In genomic region chr14:33300591-33300990, GRCm38 (mm10) we compare ENCODE assay signal across 25 mouse cellular contexts.
DNase-seq lines count a peak whose midpoint lies in the region; ATAC-seq lines count a peak whose summit lies in the region.
"Had no signal": no experiment of that assay in that cellular context is flagged by ENCODE, and none has a peak within 500 bp of the region (broad histone marks: within the 10 kb centered on the region; RNA-seq: fewer than 3 reads in every experiment).

No protein-coding gene starts in this region.

- no peak overlapping the region for H3K4me2 ChIP-seq in forebrain, embryonic 12.5 days
- H3K4me2 ChIP-seq in kidney, embryonic 15.5 days: no peak overlapping the region
- H3K4me2 ChIP-seq in midbrain, embryonic 14.5 days (ENCODE audit: low read length): no peak overlapping the region
- H3K4me2 ChIP-seq: forebrain, embryonic 15.5 days; heart, embryonic 11.5 days; hindbrain, embryonic 15.5 days; neural tube, embryonic 13.5 days had no signal

- H3K36me3 ChIP-seq in forebrain, embryonic 10.5 days (replicated peaks): no peaks in the 10 kb centered on the region
- no peaks in the 10 kb centered on the region for H3K36me3 ChIP-seq in forebrain, embryonic 12.5 days (replicated peaks)
- H3K36me3 ChIP-seq in kidney, embryonic 15.5 days: no peaks in the 10 kb centered on the region
- H3K36me3 ChIP-seq in midbrain, embryonic 10.5 days: no peaks in the 10 kb centered on the region
- no peaks in the 10 kb centered on the region for H3K36me3 ChIP-seq in midbrain, embryonic 14.5 days (ENCODE audit: control insufficient read depth, insufficient read depth, low read length)
- H3K36me3 ChIP-seq: forebrain, embryonic 15.5 days; hindbrain, embryonic 15.5 days; neural tube, embryonic 13.5 days had no signal

- no peak for ATAC-seq in forebrain, embryonic 12.5 days (ENCODE audit: low FRiP score)
- ATAC-seq in kidney, embryonic 15.5 days (replicated peaks; ENCODE audit: low FRiP score): no peak
- no peak for ATAC-seq in midbrain, embryonic 14.5 days (ENCODE audit: low FRiP score, low TSS enrichment)
- ATAC-seq: forebrain, embryonic 15.5 days; Patski had no signal

- H3K4me3 ChIP-seq in forebrain, embryonic 10.5 days: no peak overlapping the region
- no peak overlapping the region for H3K4me3 ChIP-seq in forebrain, embryonic 12.5 days (replicated peaks)
- no peak overlapping the region for H3K4me3 ChIP-seq in kidney, embryonic 15.5 days (replicated peaks)
- H3K4me3 ChIP-seq in midbrain, embryonic 10.5 days: no peak overlapping the region
- H3K4me3 ChIP-seq in midbrain, embryonic 14.5 days (replicated peaks; ENCODE audit: low read depth, low read length): no peak overlapping the region
- H3K4me3 ChIP-seq: forebrain, embryonic 15.5 days; gastrocnemius, adult 2 months; hindbrain, embryonic 15.5 days; neural tube, embryonic 13.5 days had no signal

- no peak overlapping the region for H3K9ac ChIP-seq in forebrain, embryonic 12.5 days
- no peak overlapping the region for H3K9ac ChIP-seq in kidney, embryonic 15.5 days
- no peak overlapping the region for H3K9ac ChIP-seq in midbrain, embryonic 14.5 days (replicated peaks; ENCODE audit: low read length)
- H3K9ac ChIP-seq: forebrain, embryonic 15.5 days; hindbrain, embryonic 15.5 days; neural tube, embryonic 13.5 days had no signal

- peaks cover 7% of the 10 kb centered on the region; the same call in 1 of the 2 replicates for H3K27me3 ChIP-seq in forebrain, embryonic 10.5 days (ENCODE audit: poor library complexity, severe bottlenecking)
- H3K27me3 ChIP-seq in forebrain, embryonic 12.5 days: no peaks in the 10 kb centered on the region
- H3K27me3 ChIP-seq in kidney, embryonic 15.5 days: 0 out of 2 replicates have a peak, but pooled peaks cover 2% of the 10 kb centered on the region
- 0 out of 2 replicates have a peak, but pooled peaks cover 10% of the 10 kb centered on the region for H3K27me3 ChIP-seq in midbrain, embryonic 10.5 days (ENCODE audit: low read depth, poor library complexity, severe bottlenecking)
- no peaks in the 10 kb centered on the region for H3K27me3 ChIP-seq in midbrain, embryonic 14.5 days (ENCODE audit: control insufficient read depth, insufficient read depth, low read length)
- H3K27me3 ChIP-seq: forebrain, embryonic 15.5 days; neural tube, embryonic 13.5 days; Patski had no signal

- 50% methylated on average over 2 of the region's 2 CpGs for WGBS in forebrain, embryonic 10.5 days
- 27% methylated on average over 2 of the region's 2 CpGs for WGBS in forebrain, embryonic 12.5 days
- 49% methylated on average over 2 of the region's 2 CpGs for WGBS in kidney, embryonic 15.5 days
- 57% methylated on average over 2 of the region's 2 CpGs for WGBS in midbrain, embryonic 10.5 days
- 26% methylated on average over 2 of the region's 2 CpGs for WGBS in midbrain, embryonic 14.5 days

- DNase-seq in forebrain, embryonic 10.5 days (ENCODE audit: extremely low spot score, low spot score): no peak
- DNase-seq in kidney, postnatal 10 days: peak; percentile 30
- DNase-seq in midbrain, embryonic 10.5 days (ENCODE audit: low spot score): no peak
- DNase-seq in midbrain, embryonic 14.5 days: no peak
- DNase-seq in gastrocnemius, adult 18-20 months (ENCODE audit: low spot score): no peak
- DNase-seq: adrenal gland, postnatal 14 days; cerebellum, adult 11 months; cerebellum, adult 9-11 months; gastrocnemius, adult 2 months; gastrocnemius, postnatal 36 days; heart, adult 18-20 months; heart, postnatal 36 days; liver; lung, adult 18-20 months; lung, postnatal 10 days; right cerebral cortex, postnatal 14 days; thymus, postnatal 4 days had no signal

- H3K27ac ChIP-seq in forebrain, embryonic 10.5 days: peak overlapping the region; percentile 70; the same call in 1 of the 2 replicates
- H3K27ac ChIP-seq in forebrain, embryonic 12.5 days: no peak overlapping the region
- H3K27ac ChIP-seq in kidney, embryonic 15.5 days: no peak overlapping the region
- H3K27ac ChIP-seq in midbrain, embryonic 10.5 days (replicated peaks): peak overlapping the region; percentile 73
- no peak overlapping the region for H3K27ac ChIP-seq in midbrain, embryonic 14.5 days (replicated peaks; ENCODE audit: low read depth, low read length)
- H3K27ac ChIP-seq: forebrain, embryonic 15.5 days; gastrocnemius, adult 2 months; hindbrain, embryonic 15.5 days; kidney, postnatal 0 days; neural tube, embryonic 13.5 days had no signal

- H3K4me1 ChIP-seq in forebrain, embryonic 10.5 days: peaks cover 17% of the 10 kb centered on the region
- peaks cover 12% of the 10 kb centered on the region for H3K4me1 ChIP-seq in forebrain, embryonic 12.5 days
- 0 out of 2 replicates have a peak, but pooled peaks cover 5% of the 10 kb centered on the region for H3K4me1 ChIP-seq in kidney, embryonic 15.5 days
- peaks cover 22% of the 10 kb centered on the region for H3K4me1 ChIP-seq in midbrain, embryonic 10.5 days
- H3K4me1 ChIP-seq in midbrain, embryonic 14.5 days (ENCODE audit: control insufficient read depth, insufficient read depth, low read length): 0 out of 2 replicates have a peak, but pooled peaks cover 15% of the 10 kb centered on the region

- H3K9me3 ChIP-seq in forebrain, embryonic 10.5 days: no peaks in the 10 kb centered on the region
- no peaks in the 10 kb centered on the region for H3K9me3 ChIP-seq in forebrain, embryonic 12.5 days
- no peaks in the 10 kb centered on the region for H3K9me3 ChIP-seq in kidney, embryonic 15.5 days (replicated peaks)
- no peaks in the 10 kb centered on the region for H3K9me3 ChIP-seq in midbrain, embryonic 10.5 days (replicated peaks)
- H3K9me3 ChIP-seq in midbrain, embryonic 14.5 days (ENCODE audit: control insufficient read depth, low read length): no peaks in the 10 kb centered on the region
- H3K9me3 ChIP-seq: forebrain, embryonic 15.5 days; hindbrain, embryonic 15.5 days; neural tube, embryonic 13.5 days had no signal

Comparison
In these comparisons a context has a peak if more than half of its experiments do, and no peak if none do; other contexts are left out.
1. H3K27ac ChIP-seq: peak in forebrain, embryonic 10.5 days (single experiment) and midbrain, embryonic 10.5 days (single experiment); none in forebrain, embryonic 12.5 days (single experiment), kidney, embryonic 15.5 days (single experiment) and midbrain, embryonic 14.5 days (single experiment).